Mouse (Mus musculus) MN1 (cell line): ENCODE results near the gene Dpf1.

ENCODE experiments used
- DNase-seq: peaks from one replicate; pipeline ENCODE4 v3.0.0-alpha.2; 2016; ENCODE audit warnings: low spot score

Gene Dpf1

DNA sequence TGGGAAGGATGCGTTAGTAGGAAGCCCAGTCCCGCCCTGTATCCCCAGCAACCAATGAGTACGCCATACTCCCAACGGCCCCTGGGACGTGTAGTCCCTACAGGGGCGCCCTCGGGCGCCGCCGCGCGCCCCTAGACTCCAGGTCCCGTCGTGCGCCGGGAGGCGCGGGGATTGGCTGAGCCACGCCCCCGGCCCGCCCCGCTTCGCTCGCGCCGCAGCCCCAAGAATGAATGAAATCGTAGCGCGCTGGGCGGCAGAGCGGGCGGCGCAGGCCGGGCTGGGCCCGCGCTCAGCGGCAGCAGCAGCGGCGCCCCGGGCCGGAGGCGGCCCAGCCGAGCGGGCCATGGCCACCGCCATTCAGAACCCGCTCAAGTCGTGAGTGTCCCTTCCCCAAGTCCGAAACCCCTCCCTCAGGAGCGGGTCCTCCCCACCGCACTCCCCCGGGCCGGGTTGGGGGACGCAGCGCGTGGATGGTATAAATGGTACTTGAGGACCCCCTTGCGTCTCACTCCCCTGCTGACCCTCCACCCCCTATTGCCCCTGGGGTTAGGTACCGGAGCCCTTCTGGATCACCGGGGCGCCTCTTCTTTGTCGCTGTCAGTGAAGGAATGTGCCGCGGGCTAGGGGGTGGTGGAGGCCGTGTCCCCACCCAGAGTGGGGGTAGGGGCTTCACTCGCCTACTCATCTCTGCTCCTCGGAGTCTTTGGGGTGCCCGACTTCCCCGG, at the start of gene Dpf1:
Gene Dpf1, plus strand, starts transcription at position 214 of the 725 bp plus-strand sequence.
- peak; percentile 83 for DNase-seq

DNA sequence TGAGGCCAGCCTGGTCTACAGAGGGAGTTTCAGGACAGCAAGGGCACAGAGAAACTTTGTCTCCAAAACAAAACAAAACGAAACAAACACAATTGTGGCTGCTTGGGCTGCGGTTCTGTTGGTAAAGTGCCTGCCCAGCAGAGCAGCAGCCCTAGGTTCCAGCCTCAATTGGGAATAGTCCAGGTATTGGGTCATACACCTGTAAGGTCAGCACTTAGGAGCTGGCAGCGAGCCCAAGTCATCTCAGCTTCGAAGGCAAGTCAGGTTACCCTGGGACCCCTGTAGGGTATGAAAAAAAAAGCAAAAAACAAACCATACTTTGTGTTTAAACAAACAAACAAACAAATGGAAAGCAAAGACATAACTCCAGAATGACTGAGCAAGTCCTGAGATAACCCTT, 47.9 kb upstream of the Dpf1 start:
- no peak for DNase-seq

DNA sequence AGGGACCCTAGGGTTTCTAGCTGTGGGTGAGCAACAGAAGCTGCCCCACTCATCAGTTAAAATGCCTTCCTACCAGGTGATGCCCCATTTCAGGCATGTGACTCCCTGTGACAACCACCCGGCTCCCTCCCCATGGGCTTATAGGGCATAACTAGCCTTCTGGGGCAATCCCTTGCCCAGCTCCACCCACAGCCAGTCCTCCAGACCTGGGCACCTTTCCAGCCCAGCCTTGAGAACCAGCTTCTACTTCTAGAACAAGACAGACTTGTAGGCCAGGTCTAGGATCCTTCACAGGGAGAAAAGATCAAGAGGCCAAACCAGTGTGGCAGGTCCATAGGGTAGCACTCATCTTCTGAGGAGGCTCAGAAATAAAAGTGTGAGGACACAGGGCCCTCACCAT, 46.4 kb upstream of the Dpf1 start:
- no peak for DNase-seq

DNA sequence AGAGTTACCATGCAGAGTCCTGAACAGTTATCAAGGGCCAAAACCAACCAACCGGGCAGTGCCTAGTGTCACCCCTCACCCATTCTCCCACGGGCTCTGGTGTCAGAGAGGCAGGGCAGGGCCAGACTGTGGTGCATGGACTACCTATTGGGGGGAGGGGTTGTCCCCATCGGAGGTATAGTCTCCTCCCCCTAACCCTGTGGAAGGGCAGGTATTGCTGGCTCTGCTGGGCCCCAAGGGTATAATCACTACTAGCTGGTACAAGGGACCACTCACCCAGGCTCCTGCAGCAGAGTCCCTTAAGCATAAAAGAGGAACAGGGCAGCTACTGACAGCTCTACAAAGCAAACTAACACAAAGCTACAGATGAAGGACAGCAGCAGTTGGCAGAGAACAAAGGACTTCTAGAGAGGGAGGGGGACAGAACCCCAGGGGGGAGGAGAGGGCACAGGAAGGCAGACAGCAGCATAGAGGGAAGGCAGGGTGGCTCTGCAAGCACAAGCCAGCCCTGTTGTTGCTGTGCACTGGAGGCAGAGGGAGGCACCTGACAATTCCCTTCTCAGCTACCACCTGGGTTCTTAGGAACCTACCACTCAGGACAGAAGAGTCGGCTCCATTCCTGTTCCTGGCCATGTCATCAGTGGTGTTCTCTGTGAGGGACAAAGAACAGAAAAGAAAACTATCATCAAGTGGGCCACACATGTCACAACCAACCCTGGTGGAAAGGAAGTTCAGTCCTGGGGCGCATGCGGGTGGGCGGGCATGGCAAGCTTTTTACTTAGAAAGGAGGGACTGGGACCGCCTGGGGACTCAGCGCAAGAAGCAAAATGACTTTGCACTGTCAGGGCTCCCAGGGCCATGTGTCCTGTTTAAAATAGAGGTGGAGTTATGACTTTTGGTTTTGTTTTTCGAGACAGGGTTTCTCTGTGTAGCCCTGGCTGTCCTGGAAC, 43.7 kb upstream of the Dpf1 start:
- no peak for DNase-seq

DNA sequence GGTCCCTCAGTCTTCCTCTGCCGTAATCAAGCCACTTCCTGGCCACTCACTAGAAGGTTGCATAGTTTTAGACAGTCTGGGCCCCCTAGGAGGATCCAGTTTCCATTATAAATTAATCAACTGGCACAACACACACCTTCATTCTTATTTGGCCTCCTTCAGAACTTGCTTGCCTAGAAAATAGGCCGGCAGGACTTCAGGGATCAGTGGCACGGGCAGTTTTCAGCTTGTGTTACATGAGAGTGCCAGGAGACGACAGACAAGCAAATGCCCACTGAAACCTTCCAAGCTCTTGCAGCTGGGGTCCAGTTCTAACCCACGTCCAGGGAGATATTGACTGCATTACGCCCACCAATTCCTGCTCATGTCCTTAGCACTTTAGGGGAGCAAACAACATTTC, 41.6 kb upstream of the Dpf1 start:
- DNase-seq: no peak

DNA sequence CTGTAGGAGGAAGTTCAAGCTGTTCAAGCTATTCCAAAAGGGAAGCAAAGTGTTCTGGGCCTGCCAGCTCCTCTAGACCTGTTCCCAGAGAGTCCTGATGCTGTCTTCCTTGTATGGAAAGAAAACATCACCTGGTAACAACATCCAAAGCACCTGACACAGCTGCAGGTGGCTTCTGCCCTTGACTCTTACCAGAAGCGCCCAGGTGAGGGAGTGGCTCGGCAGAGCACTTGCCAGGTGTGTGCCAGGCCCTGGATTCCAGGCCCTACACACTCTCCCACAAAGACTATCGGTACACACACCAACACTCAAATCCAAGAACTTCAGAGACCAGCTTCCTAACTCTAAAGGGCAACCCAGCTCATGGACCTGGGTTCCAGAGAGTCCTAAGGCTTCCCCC, 39.9 kb upstream of the Dpf1 start:
- DNase-seq: no peak

DNA sequence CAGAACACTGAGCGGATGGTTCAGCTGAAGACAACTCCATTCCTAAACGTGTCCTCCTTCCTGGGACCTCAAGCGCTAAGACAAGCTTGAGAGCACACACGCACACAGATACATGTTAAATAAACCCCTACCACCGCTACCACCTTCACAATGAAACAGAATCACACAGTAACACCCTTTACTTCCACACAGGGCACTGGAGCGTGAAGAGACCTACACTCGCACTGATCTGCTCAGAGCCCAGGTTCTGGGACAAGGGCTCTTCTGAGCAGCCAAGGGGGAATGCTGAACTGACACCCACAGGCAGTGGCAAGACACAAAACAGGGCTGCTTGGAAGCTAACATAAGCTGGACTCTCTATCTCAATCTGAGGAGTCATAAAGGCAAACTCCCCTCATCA, 38.1 kb upstream of the Dpf1 start:
- DNase-seq: no peak

DNA sequence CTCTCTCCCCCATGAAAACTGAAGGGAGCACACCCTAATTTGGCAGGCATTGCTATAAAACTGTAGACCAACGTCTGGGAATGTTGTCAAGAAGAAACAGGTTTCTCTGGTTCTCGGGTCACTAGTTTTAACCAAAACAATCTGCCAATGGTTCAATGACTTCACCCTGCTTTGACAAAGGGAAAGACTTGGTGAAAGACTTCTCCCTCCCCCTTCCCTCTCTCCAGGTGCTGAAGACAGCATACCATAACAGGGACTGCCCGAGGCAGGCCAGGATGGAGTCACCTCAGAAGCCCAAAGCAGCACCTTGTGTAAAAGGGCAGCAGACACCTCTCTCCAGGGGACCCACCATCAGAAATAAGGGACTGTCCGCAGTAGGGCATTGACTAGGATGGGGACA, 36.8 kb upstream of the Dpf1 start:
- no peak for DNase-seq

DNA sequence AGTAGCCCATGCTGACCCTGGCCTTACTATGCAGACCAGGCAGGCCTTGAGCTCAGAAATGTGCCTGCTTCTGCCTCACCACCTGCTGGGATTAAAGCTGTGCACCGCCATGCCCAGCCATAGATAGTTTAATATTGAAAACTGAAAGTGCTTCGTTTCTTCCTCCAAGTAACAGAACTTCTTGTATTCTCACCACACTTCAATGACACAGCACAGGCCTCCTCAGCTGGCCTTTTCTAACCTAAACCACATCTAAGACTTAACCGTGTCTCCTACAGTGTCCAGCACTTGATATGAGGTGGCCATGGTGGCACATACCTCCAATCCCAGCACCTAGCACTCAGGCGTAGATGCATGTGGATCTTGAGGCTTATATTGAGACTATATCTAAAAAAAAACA, 33.3 kb upstream of the Dpf1 start:
- DNase-seq: no peak

DNA sequence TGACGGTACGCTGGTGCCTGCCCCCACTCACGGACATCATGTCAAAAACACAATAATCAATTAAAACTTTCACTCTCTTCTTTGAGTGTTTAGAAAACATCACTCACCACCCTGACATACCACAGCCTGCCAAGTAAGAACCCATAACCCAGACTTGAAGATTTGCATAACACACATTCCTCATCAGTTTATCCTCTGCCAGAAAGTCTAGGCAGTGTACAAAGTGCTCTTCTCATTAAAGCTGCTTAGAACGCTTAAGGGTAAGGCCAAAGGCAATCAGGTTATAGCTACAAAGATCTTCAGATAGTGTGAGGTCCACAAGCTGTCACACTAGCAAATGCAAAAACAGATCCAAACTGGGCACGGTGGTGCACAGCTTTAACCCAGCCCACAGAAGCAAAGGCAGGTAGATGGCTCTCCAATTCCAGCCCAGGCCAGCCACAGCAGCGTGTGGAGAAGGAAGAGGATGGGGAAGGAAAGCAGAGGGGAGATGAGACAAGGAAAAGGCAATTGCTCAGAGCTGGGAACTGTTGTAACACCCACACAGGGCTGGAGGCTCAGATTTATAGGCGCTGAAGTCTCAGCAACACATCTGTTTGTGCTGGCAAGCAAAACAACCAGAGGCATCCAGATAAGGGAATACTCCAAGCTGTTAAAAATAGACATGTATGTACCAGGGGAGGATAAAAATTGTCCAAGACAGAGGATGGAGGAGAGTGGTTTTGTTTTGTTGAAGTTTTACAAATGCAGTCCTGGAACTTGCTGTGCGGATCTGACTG, 31.9 kb upstream of the Dpf1 start:
- DNase-seq: peak; percentile 19

DNA sequence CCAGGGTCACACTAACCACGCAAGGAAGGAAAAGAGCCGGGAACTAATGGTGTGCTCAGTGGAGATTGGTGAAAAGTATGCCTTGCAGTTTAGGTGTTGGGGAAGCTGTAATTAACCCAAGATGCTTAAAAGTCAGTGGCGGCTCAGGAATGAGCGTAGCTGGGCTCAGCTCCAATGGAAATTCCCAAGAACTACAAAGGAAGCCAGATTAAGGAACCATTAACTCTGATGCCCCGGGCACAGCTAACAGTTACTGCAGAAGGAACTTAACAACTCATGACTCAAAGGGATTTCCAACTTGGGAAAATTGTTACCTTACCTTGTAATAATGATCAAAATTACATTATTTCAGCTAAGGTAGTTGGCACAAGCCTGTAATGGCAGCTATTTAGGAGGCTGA, 27.0 kb upstream of the Dpf1 start:
- DNase-seq: no peak

DNA sequence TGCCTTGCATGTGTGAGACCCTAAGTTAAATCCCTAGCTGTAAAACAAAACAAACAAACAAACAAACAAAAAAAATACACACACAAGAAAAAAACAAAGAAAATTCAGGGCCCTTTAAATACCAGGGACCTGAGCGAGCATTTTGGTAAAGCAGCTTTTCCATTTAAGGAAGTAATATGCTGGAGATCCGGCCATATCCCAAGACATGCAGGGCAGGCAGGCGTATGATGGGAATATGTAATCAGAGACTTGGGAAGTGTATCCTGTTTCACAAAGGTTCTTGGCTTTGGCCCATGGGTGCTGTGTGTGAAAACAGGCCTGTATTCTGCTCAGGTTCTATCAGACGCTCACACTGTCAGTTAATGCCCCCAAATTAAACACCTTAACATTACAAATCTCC, 26.2 kb upstream of the Dpf1 start:
- DNase-seq: no peak

DNA sequence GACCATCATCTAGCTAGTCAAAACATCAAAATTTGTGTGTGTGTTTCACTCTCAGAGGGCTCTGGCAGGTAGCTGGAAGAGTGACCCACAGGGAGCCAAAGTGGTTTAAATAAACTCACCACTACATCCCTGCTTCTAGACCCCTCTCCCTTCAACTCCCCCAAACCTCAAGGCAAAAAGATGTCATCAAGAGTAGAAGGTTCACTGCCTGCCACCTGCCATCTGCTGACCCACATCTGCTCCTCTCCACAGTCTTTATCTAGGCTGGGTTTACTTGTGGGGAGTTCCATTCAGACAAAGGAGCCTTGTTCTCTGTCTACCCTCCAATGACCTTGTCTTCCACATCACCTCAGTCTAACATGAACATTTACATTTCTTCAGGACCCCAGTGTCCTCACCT, 24.5 kb upstream of the Dpf1 start:
- no peak for DNase-seq

DNA sequence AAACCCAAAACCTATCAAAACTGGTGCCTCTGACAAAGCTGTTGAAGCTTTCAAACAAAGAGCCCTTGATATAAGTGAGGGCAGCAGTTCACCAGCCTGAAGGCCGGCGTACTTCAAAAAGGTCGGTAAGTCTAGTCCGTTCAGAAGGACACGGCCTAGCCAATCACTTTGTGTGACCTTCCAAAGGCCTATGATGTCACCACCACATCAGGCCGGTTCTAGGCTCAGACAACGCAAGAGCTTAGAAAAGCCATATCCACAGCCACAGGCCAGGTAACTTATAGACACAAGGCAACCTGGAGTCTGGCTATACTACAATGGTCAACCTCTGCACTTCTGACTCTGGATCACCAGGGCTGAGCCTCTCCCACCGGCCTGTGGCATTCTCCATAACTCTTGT, 23.8 kb upstream of the Dpf1 start:
- peak; percentile 30 for DNase-seq

DNA sequence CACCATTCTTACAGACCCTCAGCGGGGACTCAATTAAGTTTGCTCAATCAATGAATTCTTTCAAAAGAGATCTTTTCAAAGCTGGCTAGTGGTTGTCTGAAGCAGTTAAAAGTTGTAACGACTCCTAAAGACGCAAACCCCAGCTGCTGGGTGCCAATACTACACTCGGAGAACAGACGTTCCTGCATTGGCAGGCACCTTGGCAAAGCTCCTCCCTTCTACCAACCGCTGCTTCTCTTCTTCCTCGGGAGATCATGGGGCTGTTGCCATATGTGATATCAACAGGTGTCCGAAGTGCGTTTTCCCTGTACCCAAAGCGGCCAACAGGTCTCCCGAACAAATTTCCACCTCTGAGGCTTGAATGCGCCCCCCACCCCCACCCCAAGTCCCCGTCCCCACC, 22.9 kb upstream of the Dpf1 start:
- no peak for DNase-seq

DNA sequence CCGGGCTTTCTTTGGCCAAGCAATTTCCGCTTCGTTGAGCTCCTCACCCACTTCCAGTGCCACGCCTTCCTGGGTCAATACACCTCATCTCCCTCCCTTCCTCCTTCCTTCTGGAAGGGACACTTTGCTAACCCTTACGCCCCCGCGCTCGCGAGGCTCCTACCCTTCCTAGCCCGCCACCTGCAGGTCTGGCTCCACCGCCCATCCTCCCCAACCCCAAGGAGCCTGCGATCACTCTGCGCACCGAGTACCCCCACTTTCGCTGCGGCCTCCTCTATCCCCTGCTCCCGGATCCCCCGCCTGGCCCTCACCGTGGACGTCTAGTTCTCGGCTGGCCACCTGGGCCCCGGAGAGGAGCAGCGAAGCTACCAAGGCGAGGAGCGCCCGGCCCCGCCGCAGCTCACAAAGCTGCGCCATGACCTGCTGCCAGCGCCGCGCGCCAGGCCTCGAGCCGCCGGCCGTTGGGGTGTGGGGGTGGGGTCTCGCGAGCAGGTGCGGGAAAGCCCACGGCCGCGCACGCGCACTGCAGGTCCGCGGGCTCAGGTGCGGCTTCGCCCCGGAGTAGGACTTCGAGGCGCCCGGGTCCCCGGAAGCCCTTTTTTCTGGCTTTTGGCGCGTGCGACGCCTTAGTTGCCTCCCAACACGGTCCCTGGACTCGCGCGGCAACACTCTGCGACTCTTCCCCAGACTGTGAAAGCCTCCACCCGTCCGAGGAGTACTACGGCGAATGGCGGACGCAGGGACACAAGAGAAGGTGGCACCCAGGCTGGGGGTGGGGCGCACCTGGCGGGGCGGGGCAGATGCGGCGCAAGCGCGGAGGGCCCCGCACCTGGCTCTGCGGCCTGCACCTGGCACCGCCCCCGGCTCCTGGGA, 22.3 kb upstream of the Dpf1 start, which contains the start of gene Spint2:
Gene Spint2, minus strand, starts transcription at position 712 of the 873 bp plus-strand sequence.
- DNase-seq: peak; percentile 52

DNA sequence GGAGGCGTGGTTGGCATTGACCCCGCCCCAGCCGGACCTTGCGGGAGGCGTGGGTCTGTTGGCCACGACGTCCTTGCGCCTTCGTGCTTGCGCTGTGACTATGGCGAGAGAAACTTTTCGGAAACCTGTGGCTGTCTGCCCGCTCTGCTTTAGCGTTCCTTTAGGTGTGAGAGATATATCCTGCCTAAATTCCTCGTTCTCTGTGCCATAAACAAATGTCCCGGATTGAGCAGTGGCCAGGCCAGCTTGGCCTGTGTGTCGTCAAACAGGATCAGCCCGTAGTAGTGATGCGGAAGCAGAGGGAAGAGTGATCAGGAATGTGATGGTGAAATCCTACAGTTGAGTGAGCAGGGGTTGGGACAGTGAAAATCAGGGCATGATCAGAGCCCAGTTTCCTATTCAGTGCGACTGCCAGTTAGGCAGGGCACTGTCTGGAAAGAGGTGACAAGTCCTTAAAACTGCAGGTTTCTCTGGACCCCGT, 21.6 kb upstream of the Dpf1 start:
- DNase-seq: no peak

DNA sequence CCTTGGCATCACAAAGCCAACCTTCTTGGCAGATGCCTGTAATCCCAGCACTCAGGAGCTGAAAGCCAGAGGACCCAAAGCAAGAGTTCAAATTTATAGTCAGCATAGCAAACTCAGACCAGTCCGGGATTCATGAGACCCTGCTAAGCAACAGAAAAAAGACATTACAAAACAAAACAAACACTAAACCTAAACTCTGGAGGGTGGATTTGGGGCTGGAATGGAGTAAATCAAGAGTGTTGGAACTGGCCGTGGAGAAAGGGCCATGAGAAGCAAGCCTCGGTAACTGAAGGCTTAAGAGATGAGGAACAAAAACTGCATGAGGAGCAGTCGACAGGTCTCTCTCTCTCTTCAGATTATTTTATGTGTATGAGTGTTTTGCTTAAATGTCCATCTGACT, 19.9 kb upstream of the Dpf1 start:
- DNase-seq: no peak

DNA sequence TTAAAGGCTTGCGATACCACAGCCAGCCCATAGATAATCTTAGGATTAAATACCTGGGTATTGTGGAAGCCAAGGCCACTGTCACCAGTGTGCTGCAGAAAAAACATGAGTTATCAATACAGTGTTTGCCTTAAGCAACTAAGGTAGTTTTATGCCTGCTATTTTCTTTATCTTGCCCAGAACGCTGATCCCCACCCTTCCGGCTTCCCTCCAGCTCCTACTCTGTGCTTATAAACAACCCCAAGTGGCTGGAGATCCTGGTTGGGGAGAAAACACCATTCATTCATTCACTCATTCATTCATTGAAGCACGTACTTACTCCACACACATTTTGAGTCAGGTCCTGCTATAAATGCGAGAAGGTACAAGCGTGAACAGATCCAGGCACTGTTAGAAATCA, 19.2 kb upstream of the Dpf1 start:
- no peak for DNase-seq

DNA sequence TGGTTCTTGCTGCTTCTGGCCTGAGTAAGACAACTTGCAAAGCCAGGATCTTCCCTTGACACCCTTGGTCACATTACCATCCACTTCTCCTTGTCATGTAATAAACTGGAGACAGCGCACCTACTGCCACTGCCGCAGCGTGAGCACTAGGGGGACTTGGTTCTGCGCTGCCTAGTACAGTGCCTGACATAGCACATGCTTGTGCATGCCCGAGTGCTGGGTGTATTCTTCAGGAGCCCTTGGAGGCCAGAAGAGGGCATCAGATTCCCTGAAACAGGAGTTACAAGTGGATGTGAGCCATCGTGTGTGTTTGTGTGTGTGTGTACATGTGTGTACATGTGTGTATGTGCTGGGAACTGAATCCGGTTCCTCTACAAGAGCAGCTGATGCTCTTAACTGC, 16.3 kb upstream of the Dpf1 start:
- no peak for DNase-seq

DNA sequence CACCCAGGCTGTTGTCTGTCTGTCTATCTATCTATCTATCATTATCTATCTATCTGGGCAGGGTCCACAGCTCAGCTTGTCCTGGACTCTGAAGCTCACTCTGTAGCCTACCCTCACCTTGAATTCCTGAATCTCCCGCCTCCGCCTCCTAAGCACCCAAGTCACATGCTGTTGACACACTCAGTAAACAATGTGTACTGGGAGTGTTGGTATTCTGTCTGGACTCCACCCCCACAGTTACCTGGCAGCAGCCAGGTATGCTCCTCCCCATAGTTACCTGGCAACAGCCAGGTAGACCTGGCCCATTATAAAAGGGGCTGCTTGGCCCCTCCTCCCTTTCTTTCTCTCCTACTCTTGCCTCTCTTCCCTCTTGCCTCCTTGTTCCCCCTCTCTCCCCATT, 15.7 kb upstream of the Dpf1 start:
- no peak for DNase-seq
